Mouse (Mus musculus): Measurements from ENCODE around the gene Cox5b. TPM values are rescaled to one million over a fixed set of nuclear protein-coding genes. Genes with fewer than 3 reads are reported as not detected.
A peak's percentile ranks its signal among the peaks of the same experiment; 100 is the strongest.
"Not testable (repeated sequence)": the region's sequence is repeated elsewhere in the genome, so short reads cannot be mapped to it uniquely, and the experiment has no call there.

The Cox5b gene
- total RNA-seq (2021): 1,000 to 10,000 TPM; 2,258 to 2,311 TPM

DNA sequence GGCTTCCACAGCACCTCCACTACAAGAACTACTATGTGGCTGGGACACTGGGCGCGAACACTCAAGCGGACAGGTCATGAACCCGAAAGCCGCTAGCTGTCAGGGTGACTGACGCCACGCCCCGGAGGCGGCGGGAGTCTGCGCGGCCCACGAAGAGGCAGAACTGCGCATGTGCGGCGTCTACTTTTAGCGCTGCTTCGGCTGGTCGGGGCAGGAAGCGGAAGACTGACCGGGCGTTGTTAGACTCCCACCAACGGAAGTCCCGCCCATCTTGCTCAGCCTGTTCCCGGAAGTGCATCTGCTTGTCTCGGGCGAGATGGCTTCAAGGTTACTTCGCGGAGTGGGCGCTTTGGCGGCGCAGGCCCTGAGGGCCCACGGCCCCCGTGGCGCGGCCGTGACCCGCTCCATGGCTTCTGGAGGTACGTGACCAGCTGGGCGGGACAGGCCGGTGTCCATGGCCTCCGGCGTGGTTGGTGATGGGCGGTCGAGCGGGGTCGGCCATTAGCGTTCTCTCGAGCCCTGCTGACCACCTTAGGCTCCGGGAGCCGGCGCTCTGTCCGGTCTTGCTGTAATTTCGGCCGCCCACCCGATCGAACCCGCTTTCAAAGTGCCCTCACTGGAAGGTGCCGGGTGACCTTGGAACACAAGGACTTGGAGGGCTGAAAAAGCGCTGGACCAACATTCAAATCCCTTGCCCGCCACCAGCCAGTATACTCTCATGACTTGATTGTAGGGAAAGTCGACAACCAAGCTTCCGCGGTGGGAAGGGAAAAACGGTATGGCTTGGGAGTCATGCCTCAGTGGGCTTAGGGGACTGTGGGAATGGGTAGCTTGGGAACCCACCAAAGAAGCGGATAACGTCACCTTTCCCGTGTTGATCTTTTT lies at the start of gene Cox5b:
Cox5b (plus strand) TSS at position 179 of the 885 bp plus-strand sequence.
- peak; percentile 95 to 97 for DNase-seq
- intact Hi-C loops (cut with DNase I): loop anchor here (1.0 to 10.0 kb wide), 3 partner anchors 18 to 327 kb away; partner anchors contain the start of genes Kansl3 and Lman2l

DNA sequence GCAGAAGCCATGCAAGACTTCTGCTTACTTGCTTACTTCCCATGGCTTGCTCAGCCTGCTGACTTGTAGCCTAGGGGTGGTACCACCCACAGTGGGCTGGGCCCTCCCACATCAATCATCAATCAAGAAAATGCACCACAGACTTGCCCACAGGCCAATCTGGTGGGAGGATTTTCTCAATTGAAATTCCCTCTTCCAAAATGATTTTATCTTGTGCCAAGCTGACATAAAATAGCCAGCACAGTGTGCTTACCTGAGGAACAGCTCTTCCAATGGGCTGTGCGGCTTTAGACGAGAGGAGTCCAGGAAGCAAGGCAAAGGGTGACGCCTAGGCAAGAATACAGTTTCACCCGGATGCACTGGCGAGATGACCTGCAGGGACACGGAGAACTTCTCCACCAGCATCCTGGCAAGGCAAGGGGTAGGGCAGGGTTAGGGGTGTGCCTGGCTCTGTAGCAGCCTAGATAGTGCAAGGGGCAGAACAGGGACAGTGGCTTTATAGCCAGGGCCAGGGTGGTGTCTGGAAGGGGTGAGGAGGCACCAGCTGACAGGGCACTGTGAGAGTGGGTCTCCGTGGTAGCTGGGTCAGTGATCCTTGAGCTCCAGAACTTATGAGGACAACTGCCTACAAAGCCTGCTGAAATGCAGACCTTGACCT lies 47.2 kb upstream of the Cox5b start:
- intact Hi-C loops (cut with DNase I): loop anchor here (2.0 kb wide), 1 partner anchor 19 kb away; no protein-coding TSS in a partner anchor
- no peak for DNase-seq

DNA sequence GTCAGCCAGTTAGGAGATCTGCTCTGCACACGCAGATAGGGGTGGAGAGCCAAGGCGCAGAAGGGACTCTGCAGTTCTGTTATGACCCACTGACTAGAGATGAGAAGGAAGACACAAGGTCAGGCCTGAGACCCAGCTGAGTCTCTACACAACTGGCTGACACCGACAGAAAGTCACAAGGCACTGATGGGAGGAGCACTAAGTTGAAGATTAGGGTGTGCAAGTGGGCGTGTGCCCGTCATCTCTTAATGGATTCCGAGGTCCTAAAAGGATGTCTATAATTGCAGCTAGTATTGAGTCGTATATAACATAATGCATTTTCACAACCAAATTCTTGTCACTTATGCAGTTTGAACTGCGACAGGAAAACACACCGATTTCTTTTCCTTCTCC lies 46.6 kb upstream of the Cox5b start:
- intact Hi-C loops (cut with DNase I): no loop called here
- no peak for DNase-seq

DNA sequence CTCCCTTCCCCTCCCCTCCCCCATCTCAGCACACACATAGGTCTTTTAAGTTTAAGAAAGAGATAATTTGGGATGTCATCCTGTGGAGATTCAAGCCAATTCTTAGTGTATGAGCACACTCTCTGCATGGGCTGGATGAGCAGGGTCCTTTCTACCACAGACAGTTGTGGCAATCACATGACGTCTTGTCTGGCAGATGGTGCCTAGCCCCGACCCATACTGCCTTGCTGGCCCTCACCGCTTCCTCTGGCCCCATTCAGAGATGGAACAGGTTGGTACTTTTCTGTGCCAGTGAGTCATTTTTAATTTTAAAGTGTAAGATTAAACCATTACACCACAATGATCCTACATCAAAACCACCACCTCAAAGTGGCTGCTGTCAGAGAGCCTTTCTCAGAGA lies 45.0 kb upstream of the Cox5b start:
- DNase-seq: no peak
- intact Hi-C loops (cut with DNase I): no loop called here

DNA sequence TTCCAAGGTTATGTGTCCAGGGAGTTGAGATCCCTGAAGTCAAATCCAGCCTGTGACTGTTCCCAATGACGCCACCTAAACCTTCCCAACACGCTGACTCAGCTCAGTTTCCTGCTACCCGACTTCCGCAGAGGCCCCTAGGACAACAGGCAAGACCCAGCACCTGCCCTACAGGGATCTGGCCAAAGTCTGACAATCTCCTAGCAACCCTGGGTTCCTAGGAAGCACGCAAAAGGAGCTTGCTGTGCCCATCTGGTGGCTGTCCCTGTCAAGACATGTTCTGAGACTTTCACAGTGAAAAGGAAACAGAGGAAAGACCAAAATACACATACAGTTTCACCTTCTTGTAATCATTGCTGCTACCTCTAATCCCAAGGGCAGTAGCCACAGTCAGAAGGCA lies 43.6 kb upstream of the Cox5b start:
- no peak for DNase-seq
- intact Hi-C loops (cut with DNase I): no loop called here

DNA sequence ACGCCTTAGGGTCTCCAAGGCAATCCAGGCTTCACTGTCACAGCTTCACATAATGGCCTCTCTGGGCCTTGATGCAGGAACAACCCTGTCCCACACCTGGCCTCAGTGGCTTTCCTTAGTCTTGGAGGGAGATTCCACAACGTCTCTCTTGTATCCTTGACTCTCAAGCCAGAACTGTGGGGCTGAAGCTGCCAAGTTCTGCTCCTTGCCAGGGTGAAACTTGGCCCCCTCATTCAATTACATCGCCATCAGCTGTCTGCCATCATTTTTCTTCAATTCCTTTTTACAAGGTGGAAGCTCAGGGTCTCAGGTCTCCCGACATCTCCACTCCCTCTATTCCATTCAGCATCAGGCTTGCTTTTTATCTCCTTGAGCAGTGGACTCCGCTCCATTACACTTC lies 36.2 kb upstream of the Cox5b start:
- intact Hi-C loops (cut with DNase I): no loop called here
- DNase-seq: no peak

DNA sequence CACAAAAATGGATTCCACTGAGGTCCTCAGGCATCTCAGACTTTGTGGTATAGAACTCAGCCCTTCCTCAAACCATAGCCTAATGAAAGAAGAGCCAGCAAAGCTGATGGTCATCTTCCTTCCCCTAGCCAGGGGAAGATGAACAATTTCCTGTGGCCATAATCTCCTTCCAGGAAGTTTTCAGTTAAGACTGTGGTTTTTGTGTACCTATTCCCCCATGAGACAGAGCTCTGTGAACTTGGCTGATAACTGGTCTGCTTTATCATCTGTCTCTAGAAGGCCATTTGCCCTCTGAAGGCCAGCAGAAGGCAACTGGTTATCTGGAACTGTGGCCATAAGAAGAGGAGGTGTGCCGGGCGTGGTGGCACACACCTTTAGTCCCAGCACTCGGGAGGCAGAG lies 35.0 kb upstream of the Cox5b start:
- DNase-seq: no peak

DNA sequence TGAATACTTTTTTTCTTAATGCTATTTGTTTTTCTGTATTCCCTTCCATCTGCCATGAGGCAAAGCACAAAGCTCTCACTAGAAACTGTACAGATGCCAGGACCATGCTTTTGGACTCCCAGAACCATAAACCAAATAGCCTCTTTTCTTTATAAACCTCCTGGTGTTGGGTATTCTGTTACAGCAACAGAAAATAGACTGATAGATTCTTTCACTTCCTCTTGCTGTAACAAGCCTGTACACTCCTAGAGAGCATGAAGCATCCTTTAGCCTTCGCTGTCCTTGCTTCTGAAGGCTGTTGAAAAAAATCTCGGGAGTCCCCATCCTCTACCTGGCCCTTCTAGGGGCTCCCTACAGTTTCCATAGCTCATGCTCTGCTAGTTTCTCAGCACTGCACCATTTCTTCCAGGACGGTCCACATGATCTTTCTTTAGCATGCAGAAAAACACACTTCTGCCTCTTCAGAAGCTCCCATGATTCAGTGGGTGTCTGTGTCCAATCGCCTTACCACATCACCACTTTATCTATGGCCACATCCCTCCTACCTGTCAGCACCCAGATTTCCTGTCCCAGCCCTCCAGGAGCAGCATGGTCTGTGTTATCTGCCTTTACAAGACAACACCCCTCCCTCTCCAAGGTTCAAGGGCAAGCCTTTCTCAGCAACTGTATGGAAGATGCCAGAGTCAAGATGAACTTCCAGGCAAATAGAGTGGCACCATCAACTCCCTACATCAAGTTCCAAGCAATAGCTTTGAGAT lies 33.4 kb upstream of the Cox5b start:
- intact Hi-C loops (cut with DNase I): no loop called here
- no peak for DNase-seq

More for the DNA sequence above, 35.0 kb upstream of the Cox5b start:
- intact Hi-C loops (cut with DNase I): no loop called here

DNA sequence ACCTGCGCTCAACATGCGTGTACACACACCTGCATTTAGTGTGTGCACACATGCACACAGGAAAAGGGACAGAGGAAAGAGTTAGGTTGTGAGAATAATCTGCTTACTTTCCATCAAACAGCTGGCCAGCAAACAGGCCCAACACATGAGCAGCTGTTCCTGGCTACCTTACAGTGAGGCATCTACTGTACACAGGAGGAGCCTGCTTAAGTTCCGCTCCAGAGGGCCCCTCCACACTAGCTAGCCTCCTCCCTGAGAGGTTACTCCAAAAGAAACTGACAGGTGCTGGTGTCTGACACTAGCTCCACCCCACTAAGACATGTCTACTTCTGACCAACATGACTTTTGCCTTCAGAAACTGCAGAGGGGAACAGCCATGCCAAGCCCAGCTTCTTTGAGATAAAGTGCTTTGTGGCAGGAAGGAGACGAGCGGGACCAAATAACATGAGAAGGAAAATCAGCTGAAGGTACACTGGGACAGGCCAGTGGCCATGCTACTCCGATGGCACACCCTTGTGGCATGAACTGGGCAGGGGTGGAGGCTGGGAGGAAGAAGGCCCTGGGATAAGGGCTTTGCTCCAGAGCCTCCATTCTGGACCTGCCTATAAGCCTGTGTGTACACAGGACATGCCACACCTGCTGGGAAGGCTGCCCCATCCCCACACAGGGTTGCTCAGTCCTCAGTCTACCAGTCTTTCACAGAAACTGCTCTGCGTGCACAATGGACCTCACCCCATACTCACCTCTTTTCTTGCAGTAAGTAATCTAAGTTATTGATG lies 32.4 kb upstream of the Cox5b start:
- intact Hi-C loops (cut with DNase I): no loop called here
- no peak for DNase-seq

DNA sequence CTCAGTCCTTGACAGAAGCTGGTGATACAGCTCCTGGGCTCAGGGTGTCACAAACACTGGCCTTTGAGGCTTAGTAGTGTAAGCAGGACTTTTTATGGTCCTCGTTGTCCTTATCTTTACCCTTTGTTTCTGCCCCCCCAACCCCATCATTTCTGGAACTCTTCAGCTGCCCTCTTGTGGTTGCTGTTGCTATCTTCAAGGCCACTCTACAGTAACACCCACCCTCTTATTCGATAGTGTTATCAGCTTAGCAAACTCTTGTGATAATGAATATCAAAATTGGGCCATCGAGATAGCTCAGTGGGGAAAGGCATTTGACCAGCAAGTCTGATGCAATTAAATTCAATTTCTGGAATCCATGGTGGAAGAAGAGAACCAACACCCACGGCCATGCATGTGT lies 26.8 kb upstream of the Cox5b start:
- intact Hi-C loops (cut with DNase I): loop anchor here (1.0 kb wide), 1 partner anchor 117 kb away; the partner anchor contains the start of gene Ankrd39
- DNase-seq: no peak

DNA sequence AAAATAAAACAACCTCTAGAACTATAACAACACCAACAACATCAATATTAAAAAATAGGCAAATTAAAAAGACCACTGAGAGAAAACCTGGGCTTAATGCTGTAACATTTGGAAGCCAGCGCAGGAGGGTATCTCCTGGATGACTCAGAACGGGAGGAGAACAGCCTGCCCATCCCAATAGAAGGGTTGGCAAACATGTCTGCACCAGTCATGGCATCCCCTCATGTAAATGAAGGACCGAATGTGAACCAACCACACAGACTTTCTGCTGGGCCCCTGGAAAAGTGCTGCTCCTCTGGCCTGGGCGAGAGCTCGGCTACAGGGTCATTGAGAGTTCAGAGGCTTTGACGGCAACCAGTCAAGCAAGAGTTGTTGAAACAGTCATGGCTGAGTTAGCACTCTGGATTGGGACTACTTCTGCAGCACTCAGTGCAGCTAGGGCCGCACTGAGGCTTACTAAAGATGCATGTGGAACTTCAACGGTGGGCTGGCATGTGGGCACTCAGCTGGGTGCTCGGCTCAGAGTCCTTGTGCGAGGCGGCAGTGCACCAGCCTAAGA lies 26.0 kb upstream of the Cox5b start:
- DNase-seq: no peak
- intact Hi-C loops (cut with DNase I): no loop called here

DNA sequence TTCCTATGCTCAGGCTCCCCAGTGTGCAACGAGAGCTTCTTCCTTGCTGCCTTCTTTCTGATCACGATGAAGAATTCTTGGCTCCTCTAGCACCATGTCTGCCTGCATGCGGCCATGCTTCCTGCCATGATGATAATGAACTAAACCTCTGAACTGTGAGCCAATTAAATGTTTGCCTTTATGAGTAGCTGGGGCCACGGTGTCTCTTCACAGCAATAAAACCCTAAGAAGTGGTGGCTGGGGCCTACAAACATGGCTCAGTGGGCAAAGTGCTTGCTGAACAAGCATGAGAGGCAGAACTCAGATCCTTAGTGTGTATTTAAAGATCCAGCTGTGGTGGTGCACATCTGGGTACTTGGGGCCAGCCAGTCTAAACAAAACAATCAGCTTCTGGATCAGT lies 25.3 kb upstream of the Cox5b start:
- no peak for DNase-seq
- intact Hi-C loops (cut with DNase I): no loop called here

DNA sequence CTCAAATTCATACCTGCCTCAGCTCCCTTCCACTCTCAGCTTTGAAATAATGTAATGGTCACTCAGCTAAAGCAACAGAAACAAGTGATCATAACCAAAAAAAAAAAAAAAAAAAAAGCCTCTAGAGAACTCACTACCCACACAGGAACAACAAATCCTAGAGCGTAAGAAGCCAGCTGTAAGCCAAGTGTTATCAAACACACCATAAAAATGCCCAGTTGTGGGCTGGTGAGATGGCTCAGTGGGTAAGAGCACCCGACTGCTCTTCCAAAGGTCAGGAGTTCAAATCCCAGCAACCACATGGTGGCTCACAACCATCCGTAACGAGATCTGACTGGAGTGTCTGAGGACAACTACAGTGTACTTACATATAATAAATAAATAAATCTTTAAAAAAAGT lies 23.2 kb upstream of the Cox5b start:
- intact Hi-C loops (cut with DNase I); DNase-seq: not testable (repeated sequence)

DNA sequence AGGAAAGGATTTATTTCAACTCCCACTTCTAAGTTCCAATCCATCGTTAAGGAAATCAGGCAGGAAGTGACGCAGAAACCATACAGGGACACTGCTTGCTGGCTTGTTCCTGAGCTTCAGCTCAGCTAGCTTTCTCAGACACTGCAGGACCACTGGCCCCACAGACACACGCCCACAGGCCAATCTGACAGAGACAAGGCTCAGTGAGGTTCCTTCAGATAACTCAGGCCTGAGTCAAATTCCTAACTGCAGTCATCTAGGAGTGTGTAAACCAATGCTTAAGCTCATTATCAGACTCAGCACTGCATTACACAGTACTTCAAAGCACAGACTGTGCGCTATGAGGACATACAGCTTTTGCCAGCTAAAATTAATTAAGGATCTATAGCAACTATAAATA lies 21.0 kb upstream of the Cox5b start:
- intact Hi-C loops (cut with DNase I): no loop called here
- DNase-seq: no peak

DNA sequence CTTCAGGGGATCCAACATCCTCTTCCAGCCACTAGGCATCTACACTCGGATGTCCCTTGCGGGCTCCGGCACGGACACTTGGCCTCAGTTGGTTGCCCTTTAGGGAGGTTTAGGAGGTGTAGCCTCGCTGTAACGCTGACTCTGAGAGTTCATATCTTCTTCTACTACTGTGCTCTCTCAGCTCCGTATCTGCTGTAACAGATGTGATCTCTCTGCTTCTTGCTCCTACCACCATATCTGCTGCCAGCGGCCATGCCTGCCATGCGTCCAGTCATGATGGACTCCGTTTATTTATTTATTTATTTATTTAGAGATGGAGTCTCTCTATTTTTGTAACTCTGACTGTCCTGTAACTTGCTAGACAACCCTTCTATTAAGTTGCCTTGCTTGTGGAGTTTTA lies 20.0 kb upstream of the Cox5b start:
- DNase-seq: no peak
- intact Hi-C loops (cut with DNase I): no loop called here

DNA sequence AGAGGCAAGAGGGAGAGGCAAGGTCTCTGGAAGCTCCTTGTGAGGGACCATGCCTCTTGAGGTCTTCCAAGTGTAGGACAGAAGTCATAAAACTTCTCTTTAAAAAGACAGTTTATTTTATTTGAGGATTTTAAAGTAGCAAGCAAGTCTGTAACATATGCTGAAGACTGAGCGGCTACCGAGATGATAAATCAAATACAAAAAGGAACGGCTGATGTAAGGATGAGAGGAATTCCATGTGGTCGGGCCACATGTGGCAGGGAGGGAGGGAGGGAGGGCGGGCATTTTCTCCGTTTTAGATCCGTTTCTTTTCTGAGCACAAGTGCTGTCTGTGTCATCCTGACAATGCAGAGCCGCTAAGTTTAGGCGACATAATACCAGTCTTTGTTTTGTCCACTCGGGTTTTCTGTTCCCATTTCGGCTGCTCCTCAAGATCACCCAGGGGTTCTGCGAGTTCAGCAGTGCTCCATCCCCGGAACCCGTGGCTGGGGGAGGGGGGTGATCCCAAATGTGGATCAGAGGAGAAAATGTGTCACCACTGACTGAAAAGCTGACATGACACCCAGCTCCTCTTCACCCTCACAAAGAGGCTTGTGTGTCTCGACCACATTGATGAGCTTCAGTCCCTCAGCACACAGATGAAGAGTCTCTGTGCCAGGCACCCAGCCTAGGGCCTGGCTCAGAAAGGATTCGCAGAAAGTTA lies 18.4 kb upstream of the Cox5b start:
- intact Hi-C loops (cut with DNase I): no loop called here
- DNase-seq: no peak

DNA sequence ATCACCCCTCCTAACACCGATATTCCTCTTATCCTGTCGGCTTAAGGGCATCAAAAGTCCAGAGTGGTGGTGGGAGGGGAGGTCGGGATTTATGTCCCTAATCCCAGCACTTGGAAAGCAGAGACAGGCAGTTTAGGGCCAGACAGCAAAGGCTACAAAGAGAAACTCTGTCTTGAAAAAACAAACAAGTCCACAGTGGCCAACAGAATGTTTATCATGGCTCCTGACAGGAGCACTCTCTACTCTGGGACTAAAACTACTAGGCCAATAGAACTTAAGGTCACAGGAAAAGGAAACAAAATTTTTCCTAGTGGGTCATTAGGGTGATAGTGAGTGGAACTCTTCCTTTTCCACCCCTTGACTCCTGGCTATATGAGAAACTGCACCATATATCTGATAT lies 16.3 kb upstream of the Cox5b start:
- intact Hi-C loops (cut with DNase I): no loop called here
- DNase-seq: no peak

DNA sequence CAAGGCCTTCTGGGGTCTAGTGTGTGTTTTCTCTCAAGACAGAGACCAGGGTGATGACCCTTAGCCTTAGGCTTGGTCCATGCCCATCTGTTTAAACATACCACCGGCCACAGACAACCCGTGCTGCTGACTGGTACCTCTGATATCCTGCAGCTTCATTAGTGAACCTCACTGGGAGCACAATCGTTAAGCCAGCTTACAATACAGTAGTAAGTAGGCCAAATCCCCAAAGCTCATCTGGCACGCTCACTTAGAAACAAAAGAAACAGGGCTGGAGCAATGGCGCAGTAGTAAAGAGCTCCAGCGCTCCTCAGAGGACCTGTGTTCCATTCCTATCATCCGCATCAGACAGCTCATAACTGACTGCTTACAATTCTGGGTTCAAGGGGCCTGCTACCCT lies 10.4 kb upstream of the Cox5b start:
- no peak for DNase-seq
- intact Hi-C loops (cut with DNase I): no loop called here

DNA sequence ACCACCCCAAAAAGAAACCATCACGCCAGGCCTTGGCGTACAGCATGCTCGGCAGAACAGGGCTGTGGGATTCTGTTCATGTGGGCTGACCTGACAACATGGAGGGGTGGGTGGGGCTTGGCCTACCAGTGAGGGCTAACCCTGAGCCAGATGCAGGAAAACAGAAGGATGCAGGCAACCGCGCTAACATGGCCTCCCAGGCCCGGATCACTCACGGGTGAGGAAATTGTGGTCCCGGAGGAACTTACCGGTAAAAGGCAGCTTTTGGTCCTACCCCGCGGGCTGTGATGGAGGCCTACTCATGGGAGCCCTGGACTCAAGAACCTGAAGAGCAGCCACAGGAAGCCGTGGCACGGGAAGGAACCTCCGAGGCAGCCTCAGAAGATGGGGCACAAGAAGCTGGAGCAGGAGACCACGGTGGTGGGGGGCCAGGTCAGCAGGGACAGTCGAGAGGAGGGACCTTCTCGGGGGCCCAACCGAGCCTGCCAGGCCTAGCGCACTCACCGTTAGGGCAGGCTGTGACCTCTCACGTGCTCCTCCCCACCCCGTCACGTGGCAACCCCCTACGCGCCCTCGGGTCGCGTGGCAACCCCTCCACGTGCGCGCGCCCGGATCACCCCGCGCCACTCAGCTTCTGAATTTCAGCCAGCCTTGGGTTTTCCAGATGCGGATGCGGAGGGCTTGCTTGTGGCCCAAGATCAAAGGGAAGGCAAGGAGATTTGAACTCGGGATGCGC lies 8.5 kb upstream of the Cox5b start, which contains the start of gene Fam178b:
Fam178b (minus strand) TSS at position 564 of the 736 bp plus-strand sequence.
- intact Hi-C loops (cut with DNase I): no loop called here
- DNase-seq: no peak

Measured in heart, postnatal 36 days (tissue).